Mouse (Mus musculus) G1E (cell line): ENCODE data around the gene Zcchc7.

Experiments used
- CTCF ChIP-seq: IDR thresholded peaks from 2 replicates; pipeline ENCODE4 v1.5.1; 2012; ENCODE audit warnings: low read depth, low read length, inconsistent platforms, mixed read lengths
- GATA1 ChIP-seq: IDR thresholded peaks from 2 replicates; pipeline ENCODE4 v1.6.1; 2012; ENCODE audit warnings: borderline replicate concordance, low read length, inconsistent platforms, mixed read lengths

DNA sequence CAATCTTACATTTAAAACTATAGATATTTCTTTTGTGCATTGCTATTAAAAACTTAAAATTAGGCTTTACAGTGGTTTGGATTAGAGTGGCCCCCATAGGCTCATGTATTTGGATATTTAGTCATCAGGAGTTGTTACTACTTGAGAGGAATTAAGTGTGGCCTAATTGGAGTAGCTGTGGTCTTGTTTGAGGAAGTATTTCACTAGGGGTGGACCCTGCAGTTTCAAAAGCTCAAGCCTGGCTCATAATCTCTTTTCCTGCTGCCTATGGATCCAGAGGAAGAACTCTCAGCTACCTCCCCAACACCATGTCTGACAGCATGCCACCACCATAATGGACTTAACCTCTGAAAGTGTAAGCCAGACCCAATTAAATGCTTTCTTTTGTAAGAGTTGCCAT is 115.9 kb downstream of the Zcchc7 start:
- TF ChIP-seq GATA1 (no peak), CTCF (no peak)
